Mouse (Mus musculus) spleen, postnatal 4 days (tissue): ENCODE results near the gene Tgm1.

ENCODE experiments used
- DNase-seq, 2 experiments: peaks; one replicate each; pipeline ENCODE4 v3.0.0; 2022; ENCODE audit warnings: low spot score in 2 of 2

Tgm1 gene

DNA sequence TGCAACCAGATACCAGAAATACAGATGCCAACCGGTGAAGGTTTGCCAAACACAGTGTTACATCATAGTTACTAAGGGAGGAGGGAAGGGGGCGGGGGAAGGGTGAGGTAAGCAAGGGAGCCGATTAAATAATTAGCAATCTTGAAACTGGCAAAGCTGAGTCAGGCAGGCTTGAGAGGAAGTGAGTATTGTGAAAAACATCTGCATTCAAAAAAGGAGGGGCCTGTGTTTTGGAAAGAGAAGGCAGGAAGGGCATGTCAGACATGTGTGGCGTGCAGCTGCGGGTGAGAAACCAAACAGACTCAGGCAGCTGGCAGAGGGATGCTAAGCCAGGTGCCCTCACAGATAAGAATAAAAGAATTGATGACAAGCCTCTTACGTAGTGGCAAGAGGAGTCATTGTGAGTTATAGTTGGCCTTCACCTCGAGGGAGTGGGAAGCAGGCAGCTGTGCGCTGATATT is 10.7 kb upstream of the Tgm1 start:
- DNase-seq: peak in 1 of 2 experiments; percentile 32

- DNase-seq: no peak
Measured at GRCm38 (mm10) chr14:55723433-55723832, 9.7 kb upstream of the Tgm1 start.

- DNase-seq: no peak
Measured at GRCm38 (mm10) chr14:55722438-55722945, 8.8 kb upstream of the Tgm1 start.

DNA sequence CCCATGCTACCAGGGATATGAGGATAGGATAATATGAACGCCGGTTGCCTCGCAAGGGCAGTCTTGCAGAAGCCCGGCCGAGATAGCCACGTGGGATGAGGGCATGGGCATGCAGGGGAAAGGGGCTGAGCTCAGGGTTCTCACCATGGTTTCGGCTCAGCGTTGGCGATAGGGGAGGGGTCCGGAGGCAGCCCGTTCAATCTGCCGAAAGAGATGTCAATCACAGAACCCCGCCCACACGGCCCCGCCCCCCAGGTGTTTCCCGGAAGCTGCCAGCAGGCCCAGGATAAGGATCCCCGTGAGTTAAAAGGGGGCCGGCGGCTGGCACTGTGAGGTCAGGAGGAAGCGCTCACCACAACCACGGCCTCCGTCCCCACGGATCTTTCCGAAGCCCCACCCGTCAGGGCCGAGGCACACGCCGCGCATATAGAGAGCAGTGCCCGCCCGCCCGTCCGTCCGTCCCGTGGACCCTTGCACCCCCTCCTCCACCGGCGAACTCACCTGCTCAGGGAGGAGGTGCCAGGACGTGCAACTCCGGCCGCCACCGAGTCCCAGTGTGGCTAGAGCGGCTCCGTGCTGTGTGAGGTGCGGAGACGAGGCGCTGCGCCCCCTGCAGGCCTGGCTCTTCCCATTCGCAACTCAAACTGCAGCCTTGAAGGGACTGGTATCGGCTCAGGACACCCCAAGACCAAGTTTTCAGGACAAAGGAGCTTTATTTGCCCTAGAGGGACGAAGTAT is 8.1 kb upstream of the Tgm1 start, which contains the start of gene Rabggta:
Gene Rabggta (minus strand): TSS at position 564 of the 738 bp plus-strand sequence.
- DNase-seq: peak; percentile 93 to 98

GRCm38 (mm10) chr14:55721076-55721475 is 7.3 kb upstream of the Tgm1 start:
- DNase-seq: no peak

DNA sequence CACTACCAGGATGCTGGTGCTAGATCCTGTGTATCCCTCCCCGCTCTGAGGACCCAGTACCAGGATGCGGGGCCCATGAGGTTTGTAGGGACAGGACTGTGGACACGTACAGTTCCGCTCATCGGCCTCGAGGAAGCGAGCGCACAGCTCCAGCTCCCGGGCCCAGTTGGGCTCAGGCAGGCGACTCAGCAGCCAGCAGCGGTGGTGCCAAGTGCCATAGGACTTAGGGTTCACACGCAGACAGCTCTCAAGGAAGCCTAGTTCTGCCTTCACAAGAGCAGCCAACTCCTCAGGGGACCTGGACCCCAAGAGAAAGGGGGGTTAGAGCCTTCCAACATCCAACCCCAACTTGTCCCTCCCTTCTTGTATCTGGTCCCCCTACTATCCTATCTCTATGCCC is 6.9 kb upstream of the Tgm1 start:
- DNase-seq: no peak

DNA sequence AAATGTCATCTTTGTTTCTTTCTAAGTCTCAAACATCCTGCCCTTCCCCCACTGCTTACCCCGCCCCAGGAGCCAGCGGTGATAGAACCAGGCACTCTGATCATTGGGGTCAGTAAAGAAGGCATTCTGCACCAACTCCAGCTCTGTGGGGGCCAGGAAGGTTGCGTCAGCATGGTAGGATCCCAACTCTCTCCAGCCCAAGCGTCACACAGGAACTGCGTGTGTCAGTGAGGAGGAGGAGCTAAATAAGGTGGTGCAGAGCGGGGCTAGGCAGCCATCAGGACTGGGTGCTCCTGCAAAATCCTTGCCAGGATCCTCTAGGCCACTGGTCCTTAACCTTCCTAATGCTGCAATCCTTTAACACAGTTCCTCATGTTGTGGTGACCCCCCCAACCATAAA is 6.0 kb upstream of the Tgm1 start:
- no peak for DNase-seq

- no peak for DNase-seq
Measured at GRCm38 (mm10) chr14:55716884-55717283, 3.2 kb upstream of the Tgm1 start.

- no peak for DNase-seq
Measured at GRCm38 (mm10) chr14:55716271-55716670, 2.5 kb upstream of the Tgm1 start.

DNA sequence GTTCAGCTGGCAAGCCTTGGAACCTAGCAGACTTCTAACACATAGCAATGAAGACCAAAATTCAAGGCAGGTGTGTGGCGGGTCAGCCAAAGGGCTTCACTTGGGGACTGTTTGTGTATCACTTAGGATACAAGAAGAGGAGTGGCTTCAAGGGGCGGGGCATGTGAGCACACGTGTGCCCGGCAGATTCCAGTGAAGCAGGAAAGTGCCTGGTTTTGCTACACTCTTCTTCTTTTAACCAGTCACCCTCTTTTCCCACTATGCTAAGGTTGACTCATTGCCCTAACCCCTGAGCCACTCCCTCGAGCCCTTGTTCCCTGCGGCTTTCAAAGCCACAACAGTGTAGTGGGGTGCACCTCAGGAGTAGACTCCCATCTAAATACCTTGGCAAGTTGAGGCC is 1.2 kb upstream of the Tgm1 start:
- no peak for DNase-seq

DNA sequence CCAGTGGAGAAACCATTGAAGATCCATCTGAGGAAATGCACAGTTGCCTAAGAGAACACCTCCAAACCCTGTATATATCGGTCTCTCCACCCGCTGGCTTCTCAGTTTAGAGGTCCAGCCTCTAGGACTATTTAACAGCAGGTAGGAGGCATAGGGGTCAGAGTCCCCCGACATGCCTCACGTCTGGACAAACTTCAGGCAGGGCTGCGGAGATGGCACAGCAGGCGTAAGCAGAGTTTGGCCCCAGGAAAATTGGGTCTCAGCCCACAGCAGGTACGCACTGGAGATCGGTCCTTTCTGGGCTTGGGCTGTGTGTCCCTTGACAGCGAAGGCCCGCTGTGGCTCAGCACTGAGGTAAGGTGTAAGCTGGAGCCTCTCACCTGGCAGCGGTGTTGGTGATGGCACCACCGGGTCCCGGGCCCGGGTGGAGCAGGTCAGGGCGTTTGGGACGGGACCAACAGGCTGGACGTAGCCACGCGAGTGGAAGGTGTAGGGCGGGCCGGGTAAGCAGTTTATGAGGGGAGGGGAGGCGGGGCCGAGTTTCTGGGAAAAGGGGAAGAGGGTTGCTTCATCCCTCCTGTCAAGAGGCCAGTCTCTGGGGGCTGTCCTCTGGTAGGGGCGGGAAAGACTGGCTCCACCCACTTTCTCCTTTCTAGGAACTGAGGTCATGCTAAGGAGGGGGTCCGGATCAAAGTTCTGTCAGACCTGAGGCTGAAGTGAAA is 558 bp downstream of the Tgm1 start:
- peak in 1 of 2 experiments; percentile 30 for DNase-seq

DNA sequence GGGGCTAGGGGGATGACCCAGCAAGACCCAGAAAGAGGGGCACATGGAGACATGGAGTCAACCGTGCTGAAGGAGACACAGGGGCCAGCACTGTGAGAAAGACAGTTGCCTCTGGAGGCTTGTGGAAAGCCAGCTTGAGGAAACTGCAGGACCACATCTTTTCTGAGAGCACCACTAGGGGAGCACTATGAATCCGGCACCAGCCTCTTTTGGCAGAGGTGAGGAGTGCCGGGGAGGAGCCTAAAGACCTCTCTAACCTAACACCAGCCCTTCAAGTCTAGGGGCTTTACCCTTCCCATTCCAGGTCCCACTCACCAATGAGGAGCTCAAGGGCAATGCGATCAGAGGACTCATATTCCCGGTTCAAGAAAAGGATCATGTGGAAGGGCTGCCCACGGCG is 1.9 kb downstream of the Tgm1 start:
- DNase-seq: no peak

- DNase-seq: no peak
Measured at GRCm38 (mm10) chr14:55709509-55709908, 4.2 kb downstream of the Tgm1 start.

DNA sequence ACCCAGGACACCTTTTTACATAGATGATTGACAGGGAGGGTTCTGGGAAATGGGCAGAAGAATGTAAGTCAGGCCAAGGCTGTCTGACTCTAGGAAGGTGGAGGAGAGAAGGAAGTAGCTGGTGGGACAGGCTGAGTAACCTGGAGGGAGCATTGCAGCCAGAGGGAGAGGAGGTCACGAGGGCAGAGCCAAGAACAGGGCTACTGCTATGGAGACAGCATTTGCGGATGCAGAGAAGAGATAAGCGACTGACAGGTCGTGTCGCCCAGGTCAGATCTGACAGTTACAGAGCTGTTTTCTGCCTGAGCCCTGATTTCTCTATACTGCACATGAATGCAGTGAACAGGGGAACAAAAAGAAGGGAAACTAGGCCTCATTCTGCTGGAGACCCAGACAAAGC is 6.3 kb downstream of the Tgm1 start:
- no peak for DNase-seq

DNA sequence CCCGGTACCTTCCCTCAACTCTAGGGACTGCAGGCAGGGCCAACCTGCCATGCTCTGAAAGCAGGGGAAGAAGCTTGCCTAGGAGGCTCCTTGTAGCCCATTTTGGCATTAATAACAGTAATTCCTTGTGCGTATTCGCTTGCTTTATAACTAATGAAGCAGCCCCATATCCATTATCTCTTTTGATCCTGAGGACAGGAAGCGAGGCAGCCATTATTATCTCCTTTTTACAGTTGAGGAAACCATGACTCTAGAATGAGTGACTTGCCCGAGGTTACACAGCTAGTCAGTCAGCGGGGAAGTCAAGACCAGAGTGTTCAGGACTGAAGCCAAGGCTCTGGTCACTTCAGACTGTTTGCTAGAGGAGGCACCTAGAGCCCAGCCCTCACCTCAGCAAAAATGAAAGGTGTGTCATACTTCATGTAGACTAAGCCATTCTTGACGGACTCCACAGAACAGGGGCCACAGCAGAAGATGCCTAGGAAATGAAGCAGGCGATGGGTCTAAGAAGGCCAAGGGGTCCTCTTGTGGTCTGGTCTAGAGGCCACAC is 7.6 kb downstream of the Tgm1 start:
- DNase-seq: no peak

GRCm38 (mm10) chr14:55702761-55703160 is 11.0 kb downstream of the Tgm1 start:
- no peak for DNase-seq

GRCm38 (mm10) chr14:55701131-55701530 is 12.6 kb downstream of the Tgm1 start:
- DNase-seq: no peak

DNA sequence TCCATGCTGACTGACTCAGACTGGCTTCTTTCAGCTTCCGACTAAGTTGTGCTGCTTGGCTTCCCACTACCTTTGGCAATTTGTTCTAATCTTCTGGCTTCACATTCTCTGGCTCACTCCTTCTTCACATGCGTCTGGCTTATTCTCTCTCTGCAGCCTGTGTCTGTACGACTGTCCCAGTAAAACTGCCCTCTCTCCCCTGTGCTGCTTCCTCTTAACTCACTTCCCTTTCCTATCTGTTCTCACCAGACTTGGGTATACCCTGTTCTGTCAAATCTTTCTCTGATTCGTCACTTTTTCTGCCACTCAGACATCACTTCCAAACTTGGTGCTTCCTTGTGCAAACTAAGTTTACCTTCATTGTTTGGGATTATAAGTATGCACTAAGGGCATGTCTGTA is 16.5 kb downstream of the Tgm1 start:
- no peak for DNase-seq

DNA sequence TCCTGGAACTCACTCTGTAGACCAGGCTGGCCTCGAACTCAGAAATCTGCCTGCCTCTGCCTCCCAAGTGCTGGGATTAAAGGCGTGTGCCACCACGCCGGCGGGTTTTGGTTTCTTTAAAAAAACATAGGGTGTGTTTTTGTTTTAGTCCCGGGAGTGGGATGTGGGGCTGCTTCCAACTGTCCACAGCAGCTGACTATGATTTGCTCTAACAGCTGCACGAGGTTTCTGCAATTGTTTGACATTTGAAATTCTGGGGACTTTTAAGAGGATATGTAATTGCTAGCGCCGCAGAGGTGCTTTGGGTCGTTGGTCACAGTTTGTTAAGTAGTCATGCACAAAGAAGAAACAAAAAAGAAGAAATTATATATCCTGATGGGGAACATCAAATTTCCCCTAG is 24.3 kb downstream of the Tgm1 start:
- DNase-seq: no peak

- DNase-seq: no peak
Measured at GRCm38 (mm10) chr14:55682118-55682493, 31.6 kb downstream of the Tgm1 start.

GRCm38 (mm10) chr14:55681160-55682117 is 32.3 kb downstream of the Tgm1 start, which contains the start of gene Tinf2:
TSS of gene Tinf2 (minus strand) at chr14:55681820.
- peak; percentile 90 to 95 for DNase-seq
